Mouse (Mus musculus) liver, adult 2 months (tissue): ENCODE data around the gene Slc35e3.
"Not testable (repeated sequence)": the region's sequence is repeated elsewhere in the genome, so short reads cannot be mapped to it uniquely, and the experiment has no call there.

Experiments
- CTCF ChIP-seq: fragments of 200-500 bp; IDR thresholded peaks from 2 replicates; pipeline ENCODE4 v1.5.1; 2011; ENCODE audit warnings: low read depth, low read length, control low read depth
- POLR2A ChIP-seq: fragments of 200-500 bp; IDR thresholded peaks from 2 replicates; pipeline ENCODE4 v1.6.1; 2011; ENCODE audit warnings: low read length, control low read depth; ENCODE audit not compliant: insufficient read depth; ENCODE audit errors: extremely low read depth

GRCm38 (mm10) chr10:117704314-117704963 lies 41.7 kb downstream of the Slc35e3 start:
- not testable (repeated sequence) for TF ChIP-seq CTCF, POLR2A
